Mouse (Mus musculus): ENCODE results near the gene Oxct2a. TPM values are rescaled to one million over a fixed set of nuclear protein-coding genes. Genes with fewer than 3 reads are reported as not detected.

Oxct2a gene
- total RNA-seq (2023): not detected

DNA sequence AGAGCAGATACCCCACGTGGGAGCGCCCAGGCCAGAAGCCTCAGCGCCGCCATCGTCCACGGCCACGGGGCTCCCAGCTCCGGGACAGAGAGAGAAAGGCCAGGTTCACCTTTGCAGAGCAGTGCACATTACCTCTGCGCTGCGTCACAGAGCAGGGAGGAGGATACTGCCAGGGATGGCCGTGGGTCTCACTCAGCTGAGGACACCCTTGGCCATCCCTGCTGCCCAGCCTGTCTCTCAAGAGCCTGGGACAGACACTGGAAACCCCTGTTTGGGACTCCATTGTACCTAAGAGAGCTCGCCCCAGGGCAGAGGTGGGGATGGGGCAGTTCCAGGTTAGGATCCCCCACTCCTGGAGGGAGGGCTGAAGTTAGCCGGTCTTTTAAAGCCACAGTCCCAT is at the start of gene Oxct2a:
Gene Oxct2a (minus strand): TSS at position 101 of the 400 bp plus-strand sequence.

GRCm38 (mm10) chr4:123342642-123343470 is 19.4 kb upstream of the Oxct2a start, which contains the start of gene Bmp8a:
TSS of gene Bmp8a (minus strand) at chr4:123343252.

Other genes starting within 250 kb of the Oxct2a start
- gene Bmp8b, start 218.5 kb downstream of the Oxct2a start, total RNA-seq (2023): not detected
- not detected for gene Oxct2b, start 207.4 kb downstream of the Oxct2a start, total RNA-seq (2023)
- 55.0 TPM for gene Ppie, start 183.7 kb downstream of the Oxct2a start, total RNA-seq (2023)
- gene Hpcal4, start 140.4 kb downstream of the Oxct2a start, total RNA-seq (2023): not detected
- gene Nt5c1a, start 122.1 kb downstream of the Oxct2a start, total RNA-seq (2023): not detected
- gene Heyl, start 90.1 kb downstream of the Oxct2a start, total RNA-seq (2023): not detected
- 73.3 TPM for gene Pabpc4, start 61.3 kb downstream of the Oxct2a start, total RNA-seq (2023)
- gene Bmp8a, start 19.6 kb upstream of the Oxct2a start, total RNA-seq (2023): not detected